Mouse (Mus musculus): ENCODE results near the gene Rab13.

- TF ChIP-seq CTCF (IDR thresholded peaks at IDR 0.05; ENCODE audit: low read depth, low read length) (no peak), POLR2A (IDR thresholded peaks at IDR 0.05; ENCODE audit: extremely low read depth, insufficient read depth, low read length) (no peak)
Measured at GRCm38 (mm10) chr3:90264687-90265033, 51.2 kb downstream of the Rab13 start.

Measured in liver, adult 2 months (tissue).